Mouse (Mus musculus) cerebellum, postnatal 36 days (tissue): ENCODE results near the gene Ska3.
"Not testable (repeated sequence)": the region's sequence is repeated elsewhere in the genome, so short reads cannot be mapped to it uniquely, and the experiment has no call there.

Source experiments
- DNase-seq, 2 experiments: peaks; one replicate each; pipeline ENCODE4 v3.0.0; 2021 to 2022; ENCODE audit warnings: mixed read lengths in 2 of 2

Ska3 gene

GRCm38 (mm10) chr14:57825788-57826751 lies at the start of gene Ska3, which contains the start of gene Mrpl57:
Ska3 (minus strand) TSS chr14:57826185.
Mrpl57 (plus strand) TSS chr14:57826234.
- peak; percentile 89 to 90 for DNase-seq

GRCm38 (mm10) chr14:57866676-57867276 lies 40.8 kb upstream of the Ska3 start:
- peak; percentile 10 to 40 for DNase-seq

GRCm38 (mm10) chr14:57865256-57865655 lies 39.3 kb upstream of the Ska3 start:
- DNase-seq: no peak

- no peak for DNase-seq
These were observed 37.1 kb upstream of the Ska3 start for GRCm38 (mm10) chr14:57863129-57863528.

- DNase-seq: no peak
These were observed 36.0 kb upstream of the Ska3 start for GRCm38 (mm10) chr14:57861987-57862412.

GRCm38 (mm10) chr14:57859520-57859919 lies 33.5 kb upstream of the Ska3 start:
- DNase-seq: no peak

GRCm38 (mm10) chr14:57858601-57859000 lies 32.6 kb upstream of the Ska3 start:
- DNase-seq: no peak

- DNase-seq: not testable (repeated sequence)
These were observed 30.1 kb upstream of the Ska3 start for GRCm38 (mm10) chr14:57856037-57856436.

- no peak for DNase-seq
These were observed 27.0 kb upstream of the Ska3 start for GRCm38 (mm10) chr14:57852961-57853360.

GRCm38 (mm10) chr14:57850330-57850729 lies 24.3 kb upstream of the Ska3 start:
- DNase-seq: no peak

GRCm38 (mm10) chr14:57848646-57849045 lies 22.7 kb upstream of the Ska3 start:
- no peak for DNase-seq

GRCm38 (mm10) chr14:57848061-57848460 lies 22.1 kb upstream of the Ska3 start:
- not testable (repeated sequence) for DNase-seq

- DNase-seq: no peak
These were observed 18.6 kb upstream of the Ska3 start for GRCm38 (mm10) chr14:57844535-57844934.

GRCm38 (mm10) chr14:57835157-57835556 lies 9.2 kb upstream of the Ska3 start:
- no peak for DNase-seq

GRCm38 (mm10) chr14:57833526-57833925 lies 7.5 kb upstream of the Ska3 start:
- no peak for DNase-seq

- no peak for DNase-seq
These were observed 1.3 kb upstream of the Ska3 start for GRCm38 (mm10) chr14:57827284-57827683.

- no peak for DNase-seq
These were observed 5.1 kb downstream of the Ska3 start for GRCm38 (mm10) chr14:57820839-57821238.

GRCm38 (mm10) chr14:57811844-57812243 lies 14.1 kb downstream of the Ska3 start:
- no peak for DNase-seq

- no peak for DNase-seq
These were observed 15.1 kb downstream of the Ska3 start for GRCm38 (mm10) chr14:57810886-57811285.

- no peak for DNase-seq
These were observed 17.4 kb downstream of the Ska3 start for GRCm38 (mm10) chr14:57808558-57808957.

GRCm38 (mm10) chr14:57803731-57804130 lies 22.3 kb downstream of the Ska3 start:
- DNase-seq: no peak

GRCm38 (mm10) chr14:57797991-57798931 lies 27.7 kb downstream of the Ska3 start, which contains the start of gene Sap18:
Sap18 (plus strand) TSS chr14:57798180.
- peak; percentile 95 to 96 for DNase-seq

GRCm38 (mm10) chr14:57797551-57797950 lies 28.4 kb downstream of the Ska3 start:
- DNase-seq: peak in 1 of 2 experiments; percentile 16
